Mouse (Mus musculus): ENCODE results near the gene Spata33.

- no peak for TF ChIP-seq POLR2A (IDR thresholded peaks at IDR 0.05; ENCODE audit: borderline replicate concordance, extremely low read depth, insufficient read depth, insufficient read length, poor library complexity, severe bottlenecking)
- no peak for TF ChIP-seq CTCF (IDR thresholded peaks at IDR 0.05; ENCODE audit: borderline replicate concordance, extremely low read depth, insufficient read depth, insufficient read length)
Observed at GRCm38 (mm10) chr8:123235520-123236497, 23.2 kb downstream of the Spata33 start, which contains the start of gene Spata2l.

Data from brain, embryonic 14.5 days (tissue).